Mouse (Mus musculus) lung, postnatal 0 days (tissue): ENCODE measurements around the gene Mn1. TPM values are rescaled to one million over a fixed set of nuclear protein-coding genes. Genes with fewer than 3 reads are reported as not detected.

Experiments used
- ATAC-seq: fragments of 200-750 bp; cut with Nextera tagmentation; 2 replicates; pipeline ENCODE4 v1.8.0; 2017; ENCODE audit warnings: moderate library complexity
- DNase-seq: peaks from one replicate; pipeline ENCODE4 v3.0.0-alpha.2; 2016; ENCODE audit warnings: low spot score
- H3K27ac ChIP-seq: fragments of 300-500 bp; sonication (generic); 2 replicates; pipeline ENCODE4 v1.5.1; 2014; ENCODE audit warnings: antibody characterized with exemption, mild to moderate bottlenecking, low read length, mixed read lengths
- H3K27me3 ChIP-seq: fragments of 300-500 bp; sonication (generic); replicated peaks from 2 replicates; pipeline ENCODE4 v1.6.1; 2014; ENCODE audit warnings: low read length, mixed read lengths; ENCODE audit not compliant: insufficient read depth
- H3K36me3 ChIP-seq: fragments of 300-500 bp; sonication (generic); 2 replicates; pipeline ENCODE4 v1.6.1; 2014; ENCODE audit warnings: low read length, mixed read lengths; ENCODE audit not compliant: insufficient read depth
- H3K4me1 ChIP-seq: fragments of 300-500 bp; sonication (generic); 2 replicates; pipeline ENCODE4 v1.6.1; 2014; ENCODE audit warnings: antibody characterized with exemption, low read depth, low read length, mixed read lengths; ENCODE audit not compliant: insufficient read depth
- H3K4me2 ChIP-seq: fragments of 300-500 bp; sonication (generic); replicated peaks from 2 replicates; pipeline ENCODE4 v1.6.1; 2014; ENCODE audit warnings: low read depth, mild to moderate bottlenecking, low read length, moderate library complexity, mixed read lengths
- H3K4me3 ChIP-seq: fragments of 300-500 bp; sonication (generic); 2 replicates; pipeline ENCODE4 v1.5.1; 2014; ENCODE audit warnings: low read depth, low read length
- H3K9ac ChIP-seq: fragments of 300-500 bp; sonication (generic); replicated peaks from 2 replicates; pipeline ENCODE4 v1.6.1; 2014; ENCODE audit warnings: low read depth, mild to moderate bottlenecking
- H3K9me3 ChIP-seq: fragments of 300-500 bp; sonication (generic); 2 replicates; pipeline ENCODE4 v1.6.1; 2016; ENCODE audit warnings: low read length, mixed read lengths
- CTCF ChIP-seq: IDR thresholded peaks from 2 replicates; pipeline ENCODE4 v1.5.1; 2016; ENCODE audit warnings: antibody characterized with exemption, mild to moderate bottlenecking
- EP300 ChIP-seq: IDR thresholded peaks from 2 replicates; pipeline ENCODE4 v1.6.1; 2016; ENCODE audit warnings: antibody characterized with exemption, mild to moderate bottlenecking, control low read depth
- WGBS: fragments of 180-500 bp; shearing (Covaris S2); extraction: QIAGEN DNeasy Blood & Tissue Kit; methylation state at CpG from one replicate; pipeline ENCODE4 v1.1.7; 2014; 5-methylcytosine and 5-hydroxymethylcytosine counted together
- polyA plus RNA-seq: library from polyadenylated mRNA; unstranded; fragments of >200 nt; fragmentation: Nextera tagmentation; extraction: Ambion mirVana; gene quantifications from 2 replicates; pipeline ENCODE4 v1.2.1, GENCODE M21; 2015

Gene Mn1
- 6.0 and 6.6 TPM in 2 replicates for polyA plus RNA-seq

- Histone ChIP-seq H3K4me2 (peak within 1 kb of the TSS; percentile 100), H3K4me3 (peak within 1 kb of the TSS; percentile 72), H3K36me3 (no peaks in the 10 kb centered on the region), H3K9ac (peak within 1 kb of the TSS; percentile 58), H3K27me3 (peaks cover 28% of the 10 kb centered on the region), H3K27ac (0 out of 2 replicates have a peak within 1 kb of the TSS, but pooled peaks have one; percentile 32), H3K9me3 (no peaks in the 10 kb centered on the region), H3K4me1 (peaks cover 14% of the 10 kb centered on the region)
- peak; percentile 88 for DNase-seq
- TF ChIP-seq CTCF, result no peak
- TF ChIP-seq EP300, result no peak
- peak; percentile 93 for ATAC-seq
- WGBS, result 2% methylated on average over 72 of the region's 88 CpGs
Measured at GRCm38 (mm10) chr5:111416591-111417374, at the start of gene Mn1. TSS of gene Mn1 (plus strand) at chr5:111417362.

GRCm38 (mm10) chr5:111367937-111368517 lies 49.1 kb upstream of the Mn1 start:
- ATAC-seq (no peak), DNase-seq (no peak)
- Histone ChIP-seq H3K4me1 (no peaks in the 10 kb centered on the region), H3K9ac (no peak overlapping the region), H3K9me3 (no peaks in the 10 kb centered on the region), H3K4me3 (no peak overlapping the region), H3K27ac (no peak overlapping the region), H3K36me3 (0 out of 2 replicates have a peak, but pooled peaks cover 7% of the 10 kb centered on the region), H3K4me2 (no peak overlapping the region), H3K27me3 (no peaks in the 10 kb centered on the region)
- TF ChIP-seq CTCF, result no peak
- TF ChIP-seq EP300, result no peak
- WGBS, result 91% methylated on average over 11 of the region's 11 CpGs

- Histone ChIP-seq H3K27ac (no peak overlapping the region), H3K4me1 (no peaks in the 10 kb centered on the region), H3K4me3 (no peak overlapping the region), H3K27me3 (no peaks in the 10 kb centered on the region), H3K4me2 (no peak overlapping the region), H3K9ac (no peak overlapping the region), H3K9me3 (no peaks in the 10 kb centered on the region), H3K36me3 (0 out of 2 replicates have a peak, but pooled peaks cover 7% of the 10 kb centered on the region)
- no peak for TF ChIP-seq EP300
- no peak for TF ChIP-seq CTCF
- DNase-seq (no peak), ATAC-seq (no peak)
- 90% methylated on average over 5 of the region's 5 CpGs for WGBS
Measured at GRCm38 (mm10) chr5:111368576-111368975, 48.6 kb upstream of the Mn1 start.

GRCm38 (mm10) chr5:111375616-111376015 lies 41.5 kb upstream of the Mn1 start:
- no peak overlapping the region for H3K4me3 ChIP-seq
- no peak overlapping the region for H3K4me2 ChIP-seq
- H3K9ac ChIP-seq, result no peak overlapping the region
- DNase-seq (no peak), ATAC-seq (no peak)
- H3K4me1 ChIP-seq, result no peaks in the 10 kb centered on the region
- H3K27me3 ChIP-seq, result no peaks in the 10 kb centered on the region
- H3K36me3 ChIP-seq, result peaks cover 27% of the 10 kb centered on the region; the same call in 1 of the 2 replicates
- no peaks in the 10 kb centered on the region for H3K9me3 ChIP-seq
- H3K27ac ChIP-seq, result no peak overlapping the region
- WGBS, result 73% methylated on average over 4 of the region's 4 CpGs
- no peak for TF ChIP-seq EP300
- no peak for TF ChIP-seq CTCF

- Histone ChIP-seq H3K9ac (no peak overlapping the region), H3K27ac (no peak overlapping the region), H3K4me2 (no peak overlapping the region), H3K4me1 (no peaks in the 10 kb centered on the region), H3K4me3 (no peak overlapping the region), H3K36me3 (peaks cover 27% of the 10 kb centered on the region; the same call in 1 of the 2 replicates), H3K27me3 (no peaks in the 10 kb centered on the region), H3K9me3 (no peaks in the 10 kb centered on the region)
- DNase-seq, result no peak
- WGBS, result 86% methylated on average over 24 of the region's 24 CpGs
- no peak for ATAC-seq
- TF ChIP-seq CTCF, result no peak
- no peak for TF ChIP-seq EP300
Measured at GRCm38 (mm10) chr5:111376276-111377020, 40.7 kb upstream of the Mn1 start.
